Comparison of ENCODE assay signal across 22 mouse cellular contexts in the genomic region with DNA sequence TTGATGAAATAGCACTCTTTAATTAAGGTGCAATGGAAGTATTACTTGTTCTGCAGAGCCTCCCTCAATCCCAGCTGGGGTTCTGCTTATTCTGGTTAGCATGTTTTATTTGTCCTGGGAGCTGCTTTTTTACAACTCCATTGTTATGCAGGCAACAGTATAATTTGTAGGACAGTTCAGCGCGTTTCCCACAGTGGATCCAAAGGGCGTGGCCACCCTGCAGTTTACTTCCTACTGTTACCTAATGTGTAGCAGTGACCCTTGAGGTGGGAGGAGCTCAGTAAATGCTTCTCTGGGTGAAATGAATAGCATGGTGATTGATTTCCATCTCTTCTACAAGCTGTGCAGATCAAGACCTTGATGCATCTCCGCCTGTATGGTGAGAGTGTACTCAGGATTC. TPM values are rescaled to one million over a fixed set of nuclear protein-coding genes. Genes with fewer than 3 reads are reported as not detected.
DNase-seq lines count a peak whose midpoint lies in the region; ATAC-seq and TF ChIP-seq lines count a peak whose summit lies in the region.
"Had no signal": no experiment of that assay in that cellular context is flagged by ENCODE, and none has a peak within 500 bp of the region (broad histone marks: within the 10 kb centered on the region; RNA-seq: fewer than 3 reads in every experiment).

No protein-coding gene starts in this region.

- no peak overlapping the region for H3K27ac ChIP-seq in intestine, embryonic 16.5 days (ENCODE audit: low read length)
- no peak overlapping the region for H3K27ac ChIP-seq in stomach, postnatal 0 days (replicated peaks)
- no peak overlapping the region for H3K27ac ChIP-seq in thymus, adult 2 months (ENCODE audit: control insufficient read depth, insufficient read depth, low read length)
- H3K27ac ChIP-seq: hindbrain, postnatal 0 days; limb, embryonic 12.5 days; macrophage had no signal

- H3K27me3 ChIP-seq in intestine, embryonic 16.5 days (replicated peaks; ENCODE audit: control insufficient read depth, insufficient read depth, low read length) = no peaks in the 10 kb centered on the region
- H3K27me3 ChIP-seq in stomach, postnatal 0 days (ENCODE audit: control insufficient read depth, insufficient read depth, low read length) = no peaks in the 10 kb centered on the region
- no peaks in the 10 kb centered on the region for H3K27me3 ChIP-seq in thymus, adult 2 months (ENCODE audit: control insufficient read depth, insufficient read depth, low read length)

- peak; percentile 37 for DNase-seq in kidney, adult 18-20 months
- DNase-seq in kidney, postnatal 10 days = no peak
- DNase-seq in retina, postnatal 1 day = peak; percentile 41
- no peak for DNase-seq in retina, embryonic 14.5 days (ENCODE audit: low spot score)
- peak; percentile 24 for DNase-seq in stomach, postnatal 0 days (ENCODE audit: low spot score)
- no peak for DNase-seq in thymus, adult 2 months
- no peak for DNase-seq in embryo, embryonic 10 days (ENCODE audit: low spot score)
- DNase-seq: adrenal gland, postnatal 25 days; embryo, embryonic 11 days; gastrocnemius, postnatal 14 days; liver, postnatal 0 days; right cerebral cortex, postnatal 25 days; spleen, adult 18-20 months; thymus, postnatal 14 days had no signal

- ATAC-seq in intestine, embryonic 16.5 days = peak; percentile 89
- ATAC-seq in stomach, postnatal 0 days (ENCODE audit: low FRiP score, low TSS enrichment) = 0 out of 2 replicates have a peak, but pooled peaks have one; percentile 56
- ATAC-seq: forebrain, embryonic 14.5 days; hindbrain, postnatal 0 days; liver, postnatal 0 days; lung, postnatal 0 days had no signal

- peaks cover 10% of the 10 kb centered on the region; the same call in 1 of the 2 replicates for H3K4me1 ChIP-seq in intestine, embryonic 16.5 days (ENCODE audit: control insufficient read depth, insufficient read depth, low read length)
- H3K4me1 ChIP-seq in stomach, postnatal 0 days (replicated peaks; ENCODE audit: control insufficient read depth, insufficient read depth) = no peaks in the 10 kb centered on the region
- no peaks in the 10 kb centered on the region for H3K4me1 ChIP-seq in thymus, adult 2 months (replicated peaks; ENCODE audit: control insufficient read depth, insufficient read depth, low read length)
- H3K4me1 ChIP-seq: limb, embryonic 12.5 days had no signal

- H3K36me3 ChIP-seq in intestine, embryonic 16.5 days (ENCODE audit: control insufficient read depth, insufficient read depth, low read length) = no peaks in the 10 kb centered on the region
- H3K36me3 ChIP-seq in stomach, postnatal 0 days (ENCODE audit: control insufficient read depth, insufficient read depth, low read length) = no peaks in the 10 kb centered on the region
- H3K36me3 ChIP-seq in thymus, adult 2 months (ENCODE audit: control insufficient read depth, insufficient read depth, low read length) = no peaks in the 10 kb centered on the region
- H3K36me3 ChIP-seq: limb, embryonic 12.5 days had no signal

- no peak for TF ChIP-seq POLR2A in thymus, adult 2 months (IDR thresholded peaks at IDR 0.05; ENCODE audit: control insufficient read depth, extremely low read depth, insufficient read depth, low read length, poor library complexity)

- H3K9ac ChIP-seq in intestine, embryonic 16.5 days (ENCODE audit: low read depth, low read length) = no peak overlapping the region
- no peak overlapping the region for H3K9ac ChIP-seq in stomach, postnatal 0 days (ENCODE audit: low read length)
- H3K9ac ChIP-seq: limb, embryonic 12.5 days; liver, postnatal 0 days had no signal

- no peak for TF ChIP-seq CTCF in stomach, postnatal 0 days (IDR thresholded peaks at IDR 0.05; ENCODE audit: low read depth)
- no peak for TF ChIP-seq CTCF in thymus, adult 2 months (IDR thresholded peaks at IDR 0.05; ENCODE audit: borderline replicate concordance, control insufficient read depth, extremely low read depth, insufficient read depth, low read length, poor library complexity)

- no peaks in the 10 kb centered on the region for H3K9me3 ChIP-seq in intestine, embryonic 16.5 days (ENCODE audit: control insufficient read depth, low read length)
- H3K9me3 ChIP-seq in stomach, postnatal 0 days (ENCODE audit: control insufficient read depth, low read length) = no peaks in the 10 kb centered on the region
- H3K9me3 ChIP-seq: limb, embryonic 12.5 days had no signal

- no peak overlapping the region for H3K4me3 ChIP-seq in intestine, embryonic 16.5 days (ENCODE audit: low read length)
- no peak overlapping the region for H3K4me3 ChIP-seq in stomach, postnatal 0 days (ENCODE audit: low read depth, low read length)
- H3K4me3 ChIP-seq in thymus, adult 2 months (ENCODE audit: control insufficient read depth, insufficient read depth, low read length) = no peak overlapping the region
- H3K4me3 ChIP-seq: limb, embryonic 12.5 days had no signal

- no peak overlapping the region for H3K4me2 ChIP-seq in intestine, embryonic 16.5 days (ENCODE audit: low read depth, low read length)
- H3K4me2 ChIP-seq in stomach, postnatal 0 days (replicated peaks; ENCODE audit: low read depth) = no peak overlapping the region
- H3K4me2 ChIP-seq: heart, embryonic 11.5 days; limb, embryonic 12.5 days; liver, embryonic 11.5 days had no signal

- no peak for TF ChIP-seq EP300 in stomach, postnatal 0 days (optimal IDR thresholded peaks at IDR 0.05)

- WGBS in intestine, embryonic 16.5 days = 50% methylated on average over 4 of the region's 4 CpGs
- 53% methylated on average over 4 of the region's 4 CpGs for WGBS in stomach, postnatal 0 days
- 67% methylated on average over 4 of the region's 4 CpGs for WGBS in thymus, adult 2 months

RNA-seq across cellular contexts. Expression of gene Fgf9, which starts 17.0 kb away (rescaled TPM):
- 14.9 and 16.1 TPM in 2 replicates for polyA plus RNA-seq in intestine, embryonic 16.5 days (2015; fragmentation: Nextera tagmentation; extraction: Ambion mirVana)
- polyA plus RNA-seq in stomach, postnatal 0 days (2015; fragmentation: Nextera tagmentation; extraction: Ambion mirVana) = 5.9 and 6.3 TPM in 2 replicates
- 0.29 and 0.34 TPM in 2 replicates for polyA plus RNA-seq in thymus, adult 2 months (2012; rRNA removed)

Comparison
In these comparisons a context has a peak if more than half of its experiments do, and no peak if none do; other contexts are left out.
1. DNase-seq: peak in kidney, adult 18-20 months (single experiment), retina, postnatal 1 day (single experiment) and stomach, postnatal 0 days (single experiment); none in kidney, postnatal 10 days (single experiment), retina, embryonic 14.5 days (single experiment), thymus, adult 2 months (single experiment) and embryo, embryonic 10 days (single experiment).